5 mouse cellular contexts compared by ENCODE assay signal in genomic region chr11:21178998-21179645, GRCm38 (mm10).
"Had no signal": no experiment of that assay in that cellular context is flagged by ENCODE, and none has a peak within 500 bp of the region (broad histone marks: within the 10 kb centered on the region; RNA-seq: fewer than 3 reads in every experiment).

No protein-coding gene starts in this region.

- H3K4me2 ChIP-seq: midbrain, embryonic 12.5 days; stomach, embryonic 15.5 days had no signal

- H3K4me3 ChIP-seq: limb, embryonic 10.5 days; midbrain, embryonic 12.5 days; stomach, embryonic 15.5 days had no signal

- ATAC-seq: intestine, postnatal 0 days had no signal

- H3K9me3 ChIP-seq: limb, embryonic 10.5 days; midbrain, embryonic 12.5 days; stomach, embryonic 15.5 days had no signal

- H3K27me3 ChIP-seq: midbrain, embryonic 12.5 days; stomach, embryonic 15.5 days had no signal

- H3K36me3 ChIP-seq: limb, embryonic 10.5 days; midbrain, embryonic 12.5 days; stomach, embryonic 15.5 days had no signal

- H3K9ac ChIP-seq: liver, embryonic 14.5 days; midbrain, embryonic 12.5 days; stomach, embryonic 15.5 days had no signal

- H3K27ac ChIP-seq: limb, embryonic 10.5 days; liver, embryonic 14.5 days; midbrain, embryonic 12.5 days; stomach, embryonic 15.5 days had no signal

- H3K4me1 ChIP-seq: midbrain, embryonic 12.5 days had no signal
